Mouse (Mus musculus): ENCODE data around the gene Clk1. TPM values are rescaled to one million over a fixed set of nuclear protein-coding genes. Genes with fewer than 3 reads are reported as not detected.

Clk1 gene
- polyA plus RNA-seq, 1 experiment from 2014 or later = 129 TPM

DNA sequence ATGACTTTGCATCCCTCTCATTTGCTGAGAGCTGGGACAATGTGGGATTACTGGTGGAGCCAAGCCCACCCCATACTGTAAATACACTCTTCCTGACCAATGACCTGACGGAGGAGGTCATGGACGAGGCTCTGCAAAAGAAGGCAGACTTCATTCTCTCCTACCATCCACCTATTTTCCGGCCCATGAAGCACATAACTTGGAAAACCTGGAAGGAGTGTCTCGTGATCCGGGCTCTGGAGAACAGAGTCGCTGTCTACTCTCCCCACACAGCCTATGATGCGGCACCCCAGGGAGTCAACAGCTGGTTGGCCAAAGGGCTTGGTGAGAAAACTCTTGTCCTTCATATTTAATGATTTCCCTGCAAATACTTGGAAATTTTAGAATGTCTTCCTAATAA is 23.9 kb upstream of the Clk1 start:
- H3K27ac ChIP-seq (ENCODE audit: low read depth, low read length) = no peak overlapping the region
- WGBS = 96% methylated on average over 7 of the region's 7 CpGs
- DNase-seq (ENCODE audit: low spot score) = no peak
- H3K4me3 ChIP-seq (ENCODE audit: low read depth, low read length) = no peak overlapping the region
- ATAC-seq (replicated peaks; ENCODE audit: low FRiP score) = no peak
- no peaks in the 10 kb centered on the region for H3K9me3 ChIP-seq (ENCODE audit: control insufficient read depth, low read length)
- H3K27me3 ChIP-seq (replicated peaks; ENCODE audit: control insufficient read depth, insufficient read depth, low read length) = no peaks in the 10 kb centered on the region
- H3K36me3 ChIP-seq (ENCODE audit: control insufficient read depth, insufficient read depth, low read length) = peaks cover 8% of the 10 kb centered on the region; the same call in 1 of the 2 replicates
- no peak overlapping the region for H3K4me2 ChIP-seq
- no peak overlapping the region for H3K9ac ChIP-seq (ENCODE audit: low read depth, low read length)
- H3K4me1 ChIP-seq (replicated peaks; ENCODE audit: control insufficient read depth, insufficient read depth, low read length) = peaks cover 5% of the 10 kb centered on the region; the same call in 1 of the 2 replicates

DNA sequence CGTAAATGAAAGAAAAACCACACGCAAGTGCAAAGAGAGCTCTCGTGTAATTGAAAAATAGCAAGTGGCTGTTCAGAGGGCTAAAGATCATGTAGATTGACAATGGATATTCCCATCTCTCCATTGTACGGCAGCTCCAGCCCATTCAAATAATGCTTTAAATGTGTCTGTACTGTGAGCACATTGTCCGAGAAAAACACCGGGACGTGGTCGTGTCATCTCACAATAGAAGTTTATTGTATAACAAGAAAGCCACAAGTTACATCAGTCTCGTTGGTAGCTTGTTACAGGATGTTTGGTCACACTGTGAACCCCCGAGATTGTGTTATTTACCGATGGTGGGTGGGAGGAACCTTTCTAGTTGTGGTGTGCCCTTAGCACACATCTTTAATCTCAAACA is 22.0 kb upstream of the Clk1 start:
- peak overlapping the region; percentile 87 for H3K9ac ChIP-seq (ENCODE audit: low read depth, low read length)
- H3K27ac ChIP-seq (ENCODE audit: low read depth, low read length) = peak overlapping the region; percentile 84
- peak overlapping the region; percentile 73 for H3K4me3 ChIP-seq (ENCODE audit: low read depth, low read length)
- 10% methylated on average over 11 of the region's 11 CpGs for WGBS
- peak overlapping the region; percentile 75 for H3K4me2 ChIP-seq
- H3K36me3 ChIP-seq (ENCODE audit: control insufficient read depth, insufficient read depth, low read length) = peaks cover 8% of the 10 kb centered on the region; the same call in 1 of the 2 replicates
- peaks cover 5% of the 10 kb centered on the region; the same call in 1 of the 2 replicates for H3K4me1 ChIP-seq (replicated peaks; ENCODE audit: control insufficient read depth, insufficient read depth, low read length)
- no peaks in the 10 kb centered on the region for H3K9me3 ChIP-seq (ENCODE audit: control insufficient read depth, low read length)
- no peaks in the 10 kb centered on the region for H3K27me3 ChIP-seq (replicated peaks; ENCODE audit: control insufficient read depth, insufficient read depth, low read length)
- DNase-seq (ENCODE audit: low spot score) = no peak
- no peak for ATAC-seq (replicated peaks; ENCODE audit: low FRiP score)

DNA sequence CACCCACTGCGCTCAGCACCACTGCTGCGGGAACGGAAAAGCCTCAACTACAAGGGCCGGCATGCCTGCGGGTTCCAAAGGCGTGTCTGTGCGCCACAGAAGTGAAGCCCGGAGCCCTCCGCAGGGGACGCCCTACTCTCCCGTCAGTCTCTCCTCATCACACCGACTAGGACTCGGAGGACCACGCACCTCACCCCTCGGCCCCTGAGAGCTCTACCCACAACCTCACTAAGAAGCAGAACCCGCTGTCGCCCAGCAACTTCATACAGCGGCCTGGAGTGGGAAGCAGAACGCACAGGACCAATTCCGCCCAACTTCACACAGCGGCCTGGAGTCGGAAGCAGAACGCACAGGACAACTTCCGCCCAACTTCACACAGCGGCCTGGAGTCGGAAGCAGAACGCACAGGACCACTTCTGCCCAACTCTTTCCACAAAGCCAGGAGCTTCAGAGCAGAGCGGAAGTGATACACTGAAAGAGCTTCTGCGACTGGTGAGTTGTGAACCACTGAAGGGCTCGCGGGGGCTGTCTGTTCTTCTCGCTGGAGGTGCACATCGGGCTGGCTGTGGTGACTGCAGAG is 21.4 kb upstream of the Clk1 start, which contains the start of the genes Nif3l1 and Ppil3:
Gene Nif3l1, plus strand, starts transcription at position 9 of the 580 bp plus-strand sequence.
Gene Ppil3, minus strand, starts transcription at position 344 of the 580 bp plus-strand sequence.
- H3K27me3 ChIP-seq (replicated peaks; ENCODE audit: control insufficient read depth, insufficient read depth, low read length) = no peaks in the 10 kb centered on the region
- WGBS = under 1% methylated on average over 33 of the region's 33 CpGs
- H3K4me3 ChIP-seq (ENCODE audit: low read depth, low read length) = peak within 1 kb of the TSS; percentile 73
- H3K4me1 ChIP-seq (replicated peaks; ENCODE audit: control insufficient read depth, insufficient read depth, low read length) = peaks cover 5% of the 10 kb centered on the region; the same call in 1 of the 2 replicates
- ATAC-seq (replicated peaks; ENCODE audit: low FRiP score) (peak; percentile 94), DNase-seq (ENCODE audit: low spot score) (peak; percentile 85)
- H3K9ac ChIP-seq (ENCODE audit: low read depth, low read length) = peak within 1 kb of the TSS; percentile 87
- peak within 1 kb of the TSS; percentile 84 for H3K27ac ChIP-seq (ENCODE audit: low read depth, low read length)
- peaks cover 8% of the 10 kb centered on the region; the same call in 1 of the 2 replicates for H3K36me3 ChIP-seq (ENCODE audit: control insufficient read depth, insufficient read depth, low read length)
- H3K4me2 ChIP-seq = peak within 1 kb of the TSS; percentile 75
- H3K9me3 ChIP-seq (ENCODE audit: control insufficient read depth, low read length) = no peaks in the 10 kb centered on the region

DNA sequence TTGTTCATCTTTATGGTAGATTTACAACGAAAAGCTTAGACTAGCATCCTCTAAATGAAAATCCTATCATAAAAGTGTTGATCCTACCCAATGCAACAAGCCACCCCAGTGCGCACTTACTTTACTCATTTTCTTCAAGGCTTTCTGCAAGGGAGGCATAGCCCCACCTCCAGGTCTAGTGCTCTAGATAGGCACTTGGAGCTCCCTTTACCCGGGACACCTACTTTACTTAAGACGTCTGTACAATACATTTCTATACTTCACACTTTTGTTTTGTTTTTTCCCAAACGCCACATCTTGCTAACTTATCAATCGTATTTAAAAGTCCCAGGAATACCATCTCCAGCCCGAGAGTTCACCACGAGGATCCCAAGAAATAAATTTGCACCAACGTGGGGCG is 20.8 kb upstream of the Clk1 start:
- Histone ChIP-seq H3K9me3 (ENCODE audit: control insufficient read depth, low read length) (no peaks in the 10 kb centered on the region), H3K4me1 (replicated peaks; ENCODE audit: control insufficient read depth, insufficient read depth, low read length) (peaks cover 5% of the 10 kb centered on the region; the same call in 1 of the 2 replicates), H3K4me3 (ENCODE audit: low read depth, low read length) (peak overlapping the region; percentile 73), H3K27me3 (replicated peaks; ENCODE audit: control insufficient read depth, insufficient read depth, low read length) (no peaks in the 10 kb centered on the region), H3K27ac (ENCODE audit: low read depth, low read length) (peak overlapping the region; percentile 84), H3K36me3 (ENCODE audit: control insufficient read depth, insufficient read depth, low read length) (peaks cover 8% of the 10 kb centered on the region; the same call in 1 of the 2 replicates), H3K9ac (ENCODE audit: low read depth, low read length) (peak overlapping the region; percentile 87), H3K4me2 (peak overlapping the region; percentile 75)
- 11% methylated on average over 10 of the region's 10 CpGs for WGBS
- ATAC-seq (replicated peaks; ENCODE audit: low FRiP score) = 0 out of 2 replicates have a peak, but pooled peaks have one; percentile 48
- no peak for DNase-seq (ENCODE audit: low spot score)

DNA sequence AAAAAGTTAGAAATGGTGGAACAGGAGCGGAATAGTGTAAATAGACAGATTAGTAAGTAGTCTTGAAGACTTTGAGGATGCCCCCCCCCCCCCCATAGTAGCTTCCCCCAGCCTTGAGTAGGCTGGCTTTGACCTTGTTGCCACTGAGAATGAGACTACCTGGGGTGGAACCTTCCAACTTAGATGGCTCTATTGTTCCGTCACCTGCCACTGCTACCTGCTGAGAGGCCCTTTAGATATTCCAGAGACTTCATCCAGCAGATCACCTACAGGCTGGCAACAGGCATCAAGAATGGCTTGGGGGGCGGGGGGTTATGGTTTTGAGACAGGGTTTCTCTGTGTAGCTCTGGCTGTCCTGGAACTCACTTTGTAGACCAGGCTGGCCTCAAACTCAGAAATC is 685 bp upstream of the Clk1 start:
- H3K27ac ChIP-seq (ENCODE audit: low read depth, low read length) = no peak overlapping the region; the same call in 1 of the 2 replicates

DNA sequence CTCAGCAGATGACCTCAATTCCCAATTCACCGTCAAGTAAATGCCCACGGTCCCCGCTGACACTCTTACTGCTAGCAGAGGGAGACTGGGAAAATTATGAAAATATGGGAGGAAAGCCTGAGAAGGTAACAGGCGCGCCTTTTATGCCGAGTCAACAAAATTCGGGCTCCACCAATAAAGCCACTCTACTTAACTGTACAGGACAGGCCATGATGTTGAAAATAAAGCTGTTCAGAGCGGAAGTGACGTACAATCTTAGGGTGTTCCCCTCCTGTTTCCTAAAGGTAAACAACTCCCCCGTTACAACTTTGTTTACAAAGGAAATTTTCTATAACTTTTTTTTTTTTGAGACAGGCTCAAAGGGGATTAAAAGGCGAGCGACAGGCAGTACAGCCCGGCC is 987 bp downstream of the Clk1 start:
- Histone ChIP-seq H3K4me1 (replicated peaks; ENCODE audit: control insufficient read depth, insufficient read depth, low read length) (peaks cover 9% of the 10 kb centered on the region), H3K9ac (ENCODE audit: low read depth, low read length) (peak overlapping the region; percentile 100), H3K9me3 (ENCODE audit: control insufficient read depth, low read length) (no peaks in the 10 kb centered on the region), H3K4me2 (peak overlapping the region; percentile 63), H3K27ac (ENCODE audit: low read depth, low read length) (peak overlapping the region; percentile 100), H3K36me3 (ENCODE audit: control insufficient read depth, insufficient read depth, low read length) (peaks cover 28% of the 10 kb centered on the region), H3K4me3 (ENCODE audit: low read depth, low read length) (peak overlapping the region; percentile 100), H3K27me3 (replicated peaks; ENCODE audit: control insufficient read depth, insufficient read depth, low read length) (no peaks in the 10 kb centered on the region)
- ATAC-seq (replicated peaks; ENCODE audit: low FRiP score) (0 out of 2 replicates have a peak, but pooled peaks have one; percentile 47), DNase-seq (ENCODE audit: low spot score) (peak; percentile 44)
- 8% methylated on average over 13 of the region's 13 CpGs for WGBS

More for the DNA sequence above, 685 bp upstream of the Clk1 start:
- H3K4me3 ChIP-seq (ENCODE audit: low read depth, low read length) = no peak overlapping the region
- H3K9ac ChIP-seq (ENCODE audit: low read depth, low read length) = no peak overlapping the region
- H3K4me2 ChIP-seq = no peak overlapping the region
- no peak for ATAC-seq (replicated peaks; ENCODE audit: low FRiP score)
- no peaks in the 10 kb centered on the region for H3K9me3 ChIP-seq (ENCODE audit: control insufficient read depth, low read length)
- H3K36me3 ChIP-seq (ENCODE audit: control insufficient read depth, insufficient read depth, low read length) = peaks cover 15% of the 10 kb centered on the region
- H3K27me3 ChIP-seq (replicated peaks; ENCODE audit: control insufficient read depth, insufficient read depth, low read length) = no peaks in the 10 kb centered on the region
- H3K4me1 ChIP-seq (replicated peaks; ENCODE audit: control insufficient read depth, insufficient read depth, low read length) = peaks cover 9% of the 10 kb centered on the region
- DNase-seq (ENCODE audit: low spot score) = no peak
- 87% methylated on average over 3 of the region's 3 CpGs for WGBS

DNA sequence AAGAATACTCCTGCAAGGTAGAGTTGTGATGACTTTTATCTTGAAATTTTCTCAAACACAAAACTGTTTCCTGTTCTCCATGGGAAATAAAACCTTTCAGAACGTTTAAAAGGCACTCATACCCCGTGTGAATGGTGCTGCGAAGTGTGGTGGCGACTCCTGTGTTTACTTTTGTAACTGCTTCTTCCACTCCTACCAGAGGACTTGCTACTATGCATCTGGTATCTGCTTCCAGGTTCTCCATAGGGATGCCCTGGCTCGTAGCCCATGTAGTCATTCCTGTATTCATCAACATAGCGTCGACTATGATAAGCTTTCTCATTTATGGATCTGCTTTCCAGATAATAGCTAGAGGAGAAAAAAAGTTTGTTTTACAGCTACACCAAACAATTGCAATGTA is 2.9 kb downstream of the Clk1 start:
- H3K36me3 ChIP-seq (ENCODE audit: control insufficient read depth, insufficient read depth, low read length) = peaks cover 36% of the 10 kb centered on the region
- no peaks in the 10 kb centered on the region for H3K9me3 ChIP-seq (ENCODE audit: control insufficient read depth, low read length)
- no peak overlapping the region for H3K4me3 ChIP-seq (ENCODE audit: low read depth, low read length)
- ATAC-seq (replicated peaks; ENCODE audit: low FRiP score) (no peak), DNase-seq (ENCODE audit: low spot score) (no peak)
- H3K4me2 ChIP-seq = no peak overlapping the region
- H3K9ac ChIP-seq (ENCODE audit: low read depth, low read length) = no peak overlapping the region
- no peaks in the 10 kb centered on the region for H3K27me3 ChIP-seq (replicated peaks; ENCODE audit: control insufficient read depth, insufficient read depth, low read length)
- peaks cover 9% of the 10 kb centered on the region for H3K4me1 ChIP-seq (replicated peaks; ENCODE audit: control insufficient read depth, insufficient read depth, low read length)
- 72% methylated on average over 7 of the region's 7 CpGs for WGBS
- H3K27ac ChIP-seq (ENCODE audit: low read depth, low read length) = no peak overlapping the region

DNA sequence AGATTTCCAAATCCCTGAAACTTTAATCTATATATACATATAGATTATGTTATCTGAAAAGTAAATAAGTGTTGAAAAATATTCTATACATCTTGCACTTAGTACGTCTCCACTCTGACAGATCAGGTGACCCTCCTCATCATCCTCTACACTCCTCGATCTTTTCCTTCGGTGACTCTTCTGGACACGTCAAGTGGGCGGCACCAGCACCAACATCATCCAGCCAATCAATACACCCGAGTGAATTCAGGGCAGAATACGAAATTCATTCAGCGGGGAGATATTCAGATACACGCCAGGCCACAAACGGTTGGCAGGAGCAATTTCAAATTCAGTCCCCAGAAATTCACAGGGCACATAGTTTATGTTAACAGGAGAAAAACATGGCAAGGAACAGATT is 3.8 kb downstream of the Clk1 start:
- peaks cover 43% of the 10 kb centered on the region for H3K36me3 ChIP-seq (ENCODE audit: control insufficient read depth, insufficient read depth, low read length)
- DNase-seq (ENCODE audit: low spot score) (no peak), ATAC-seq (replicated peaks; ENCODE audit: low FRiP score) (no peak)
- no peaks in the 10 kb centered on the region for H3K27me3 ChIP-seq (replicated peaks; ENCODE audit: control insufficient read depth, insufficient read depth, low read length)
- H3K4me3 ChIP-seq (ENCODE audit: low read depth, low read length) = no peak overlapping the region
- H3K9me3 ChIP-seq (ENCODE audit: control insufficient read depth, low read length) = no peaks in the 10 kb centered on the region
- peaks cover 9% of the 10 kb centered on the region for H3K4me1 ChIP-seq (replicated peaks; ENCODE audit: control insufficient read depth, insufficient read depth, low read length)
- no peak overlapping the region for H3K9ac ChIP-seq (ENCODE audit: low read depth, low read length)
- H3K27ac ChIP-seq (ENCODE audit: low read depth, low read length) = no peak overlapping the region
- H3K4me2 ChIP-seq = no peak overlapping the region
- 83% methylated on average over 10 of the region's 10 CpGs for WGBS

DNA sequence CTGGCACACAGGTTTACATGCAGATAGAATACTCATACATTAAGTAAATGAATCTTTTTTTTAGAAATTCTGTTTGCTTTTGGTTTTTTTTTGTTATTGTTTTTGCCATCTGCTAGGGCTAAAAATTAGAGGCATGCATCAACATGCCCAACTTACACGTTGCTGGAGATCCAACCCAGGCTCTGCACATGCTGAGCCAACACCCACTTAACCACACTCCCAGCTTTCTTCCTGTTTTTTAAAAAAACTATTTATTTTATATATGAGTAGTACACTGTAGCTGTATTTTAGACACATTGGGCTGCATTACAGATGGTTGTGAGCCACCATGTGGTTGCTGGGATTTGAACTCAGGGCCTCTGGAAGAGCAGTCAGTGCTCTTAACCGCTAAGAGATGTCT is 7.8 kb downstream of the Clk1 start:
- no peaks in the 10 kb centered on the region; the same call in 1 of the 2 replicates for H3K4me1 ChIP-seq (replicated peaks; ENCODE audit: control insufficient read depth, insufficient read depth, low read length)
- no peak overlapping the region for H3K27ac ChIP-seq (ENCODE audit: low read depth, low read length)
- no peaks in the 10 kb centered on the region for H3K27me3 ChIP-seq (replicated peaks; ENCODE audit: control insufficient read depth, insufficient read depth, low read length)
- WGBS = 84% methylated on average over 2 of the region's 2 CpGs
- no peak overlapping the region for H3K9ac ChIP-seq (ENCODE audit: low read depth, low read length)
- no peak for ATAC-seq (replicated peaks; ENCODE audit: low FRiP score)
- H3K4me2 ChIP-seq = no peak overlapping the region
- H3K36me3 ChIP-seq (ENCODE audit: control insufficient read depth, insufficient read depth, low read length) = peaks cover 66% of the 10 kb centered on the region
- DNase-seq (ENCODE audit: low spot score) = no peak
- H3K9me3 ChIP-seq (ENCODE audit: control insufficient read depth, low read length) = no peaks in the 10 kb centered on the region
- no peak overlapping the region for H3K4me3 ChIP-seq (ENCODE audit: low read depth, low read length)

Data from liver, embryonic 11.5 days (tissue).